Mouse (Mus musculus) heart, embryonic 11.5 days (tissue): ENCODE results near the gene Atf3. TPM values are rescaled to one million over a fixed set of nuclear protein-coding genes. Genes with fewer than 3 reads are reported as not detected.

Experiments used
- ATAC-seq: fragments of 200-750 bp; cut with Nextera tagmentation; replicated peaks from 2 replicates; pipeline ENCODE4 v1.8.0; 2017; ENCODE audit warnings: moderate library complexity; ENCODE audit not compliant: insufficient number of reproducible peaks, low FRiP score, low TSS enrichment
- H3K27ac ChIP-seq: fragments of 300-500 bp; sonication (generic); 2 replicates; pipeline ENCODE4 v1.5.1; 2014; ENCODE audit warnings: mild to moderate bottlenecking, low read depth, low read length
- H3K27me3 ChIP-seq: fragments of 300-500 bp; sonication (generic); 2 replicates; pipeline ENCODE4 v1.6.1; 2014; ENCODE audit warnings: mild to moderate bottlenecking, low read length, mixed read lengths; ENCODE audit not compliant: control insufficient read depth, insufficient read depth
- H3K36me3 ChIP-seq: fragments of 300-500 bp; sonication (generic); 2 replicates; pipeline ENCODE4 v1.6.1; 2014; ENCODE audit warnings: mild to moderate bottlenecking, low read length, moderate library complexity, mixed read lengths; ENCODE audit not compliant: control insufficient read depth, insufficient read depth
- H3K4me1 ChIP-seq: fragments of 300-500 bp; sonication (generic); 2 replicates; pipeline ENCODE4 v1.6.1; 2014; ENCODE audit warnings: low read length; ENCODE audit not compliant: control insufficient read depth, insufficient read depth
- H3K4me2 ChIP-seq: fragments of 300-500 bp; sonication (generic); 2 replicates; pipeline ENCODE4 v1.6.1; 2014; ENCODE audit warnings: mild to moderate bottlenecking, moderate library complexity
- H3K4me3 ChIP-seq: fragments of 300-500 bp; sonication (generic); 2 replicates; pipeline ENCODE4 v1.5.1; 2014; ENCODE audit warnings: low read depth, low read length
- H3K9ac ChIP-seq: fragments of 300-500 bp; sonication (generic); 2 replicates; pipeline ENCODE4 v1.6.1; 2014; ENCODE audit warnings: mild to moderate bottlenecking, low read depth, low read length, moderate library complexity
- H3K9me3 ChIP-seq: fragments of 300-500 bp; sonication (generic); replicated peaks from 2 replicates; pipeline ENCODE4 v1.6.1; 2016; ENCODE audit warnings: low read length; ENCODE audit not compliant: control insufficient read depth
- WGBS: fragments of 180-500 bp; shearing (Covaris S2); extraction: QIAGEN DNeasy Blood & Tissue Kit; methylation state at CpG from one replicate; pipeline ENCODE4 v1.1.7; 2014; ENCODE audit not compliant: insufficient replicate concordance; 5-methylcytosine and 5-hydroxymethylcytosine counted together
- polyA plus RNA-seq: library from polyadenylated mRNA; unstranded; fragments of >200 nt; fragmentation: Nextera tagmentation; extraction: Ambion mirVana; gene quantifications from 2 replicates; pipeline ENCODE4 v1.2.1, GENCODE M21; 2014

Gene Atf3
- polyA plus RNA-seq, 1 experiment from 2014 or later: 13.7 TPM

DNA sequence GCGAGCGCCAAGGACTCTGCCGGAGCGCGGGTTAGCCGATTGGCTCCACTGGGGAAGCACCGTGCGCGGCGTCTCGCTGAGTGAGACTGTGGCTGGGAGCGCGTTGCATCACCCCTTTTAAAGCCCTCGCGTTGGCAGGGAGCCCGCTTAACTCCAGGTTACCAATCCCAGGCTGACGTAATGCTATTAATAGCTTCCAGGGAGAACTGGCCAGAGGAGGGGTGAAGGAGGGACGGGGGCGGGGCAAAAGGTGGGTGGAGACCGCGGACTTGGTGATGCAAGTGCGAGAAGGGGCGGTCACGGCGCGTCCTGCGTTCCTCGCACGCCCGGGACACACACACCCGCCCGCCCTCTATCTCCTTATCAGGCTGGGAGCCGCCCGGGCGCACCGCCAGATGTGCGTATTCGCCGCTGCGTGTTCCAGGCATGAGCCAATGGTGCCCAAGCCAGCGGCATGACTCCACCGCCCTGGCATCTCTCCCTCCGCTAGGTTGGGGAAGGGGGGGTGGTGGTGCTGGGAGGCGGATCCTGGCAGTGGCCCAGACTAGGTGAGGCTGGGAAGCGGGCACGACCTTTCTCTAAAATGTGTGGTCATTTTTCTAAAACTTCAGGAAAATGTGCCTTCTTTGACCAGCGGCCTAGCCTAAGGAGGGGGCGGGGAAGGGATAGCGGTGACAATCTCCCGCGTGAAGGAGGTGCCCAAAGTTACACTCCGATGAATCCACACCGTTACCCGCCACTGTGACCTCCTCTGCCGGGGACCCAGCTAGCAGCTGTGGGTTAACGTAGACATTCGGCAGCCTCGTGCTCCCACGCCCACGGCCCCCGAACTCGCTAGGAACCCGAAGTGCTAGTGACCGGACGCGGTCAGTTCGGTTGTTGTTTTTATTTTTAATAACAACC lies 34.4 kb downstream of the Atf3 start:
- H3K4me3 ChIP-seq: peak overlapping the region; percentile 66
- H3K4me1 ChIP-seq: peaks cover 49% of the 10 kb centered on the region
- peak overlapping the region; percentile 83 for H3K27ac ChIP-seq
- H3K9me3 ChIP-seq: no peaks in the 10 kb centered on the region
- peak; percentile 86 for ATAC-seq
- under 1% methylated on average over 63 of the region's 67 CpGs for WGBS
- H3K27me3 ChIP-seq: peaks cover 13% of the 10 kb centered on the region
- peak overlapping the region; percentile 97 for H3K4me2 ChIP-seq
- no peaks in the 10 kb centered on the region for H3K36me3 ChIP-seq
- H3K9ac ChIP-seq: peak overlapping the region; percentile 83

DNA sequence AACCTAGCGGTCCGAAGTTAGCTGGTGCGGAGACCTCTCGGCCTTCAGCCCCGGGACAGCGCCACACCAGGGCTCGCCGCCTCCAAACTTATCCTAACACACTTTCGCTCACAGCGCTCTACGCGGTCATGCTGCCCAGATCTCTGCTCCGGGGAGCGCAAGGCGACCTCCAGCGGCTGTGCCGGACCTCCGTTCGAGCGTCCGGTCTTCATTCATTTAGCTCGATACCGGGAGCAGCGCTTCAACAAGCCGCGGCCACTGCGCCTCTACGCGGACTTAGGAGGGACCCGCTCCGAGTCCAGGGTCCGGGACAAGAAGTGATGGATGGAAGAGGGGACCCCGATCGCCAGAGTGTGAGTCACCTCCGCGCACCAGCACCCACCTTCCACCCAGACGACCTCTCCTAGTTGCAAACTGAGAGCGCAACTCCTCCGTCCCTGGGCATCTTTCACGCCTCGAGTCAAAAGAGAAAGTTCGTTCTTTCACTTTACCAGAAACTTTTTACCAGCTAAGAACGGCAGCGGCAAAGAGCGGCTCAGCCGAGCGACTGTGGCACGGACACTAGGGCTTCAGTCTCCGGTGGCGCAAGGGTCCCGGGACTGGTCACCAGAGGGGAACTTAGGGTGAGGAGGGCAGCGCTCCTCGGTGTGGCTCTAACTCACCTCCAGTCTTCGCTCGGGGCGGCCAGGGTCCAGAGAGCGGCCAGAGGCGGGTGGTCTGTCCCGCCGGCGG lies 35.2 kb downstream of the Atf3 start:
- H3K4me2 ChIP-seq: peak overlapping the region; percentile 97
- peak overlapping the region; percentile 66 for H3K4me3 ChIP-seq
- H3K9ac ChIP-seq: peak overlapping the region; percentile 83
- no peaks in the 10 kb centered on the region for H3K36me3 ChIP-seq
- peaks cover 54% of the 10 kb centered on the region for H3K4me1 ChIP-seq
- WGBS: under 1% methylated on average over 61 of the region's 61 CpGs
- ATAC-seq: peak; percentile 35; the same call in 1 of the 2 replicates
- H3K27ac ChIP-seq: peak overlapping the region; percentile 83
- H3K27me3 ChIP-seq: peaks cover 9% of the 10 kb centered on the region; the same call in 1 of the 2 replicates
- no peaks in the 10 kb centered on the region for H3K9me3 ChIP-seq

DNA sequence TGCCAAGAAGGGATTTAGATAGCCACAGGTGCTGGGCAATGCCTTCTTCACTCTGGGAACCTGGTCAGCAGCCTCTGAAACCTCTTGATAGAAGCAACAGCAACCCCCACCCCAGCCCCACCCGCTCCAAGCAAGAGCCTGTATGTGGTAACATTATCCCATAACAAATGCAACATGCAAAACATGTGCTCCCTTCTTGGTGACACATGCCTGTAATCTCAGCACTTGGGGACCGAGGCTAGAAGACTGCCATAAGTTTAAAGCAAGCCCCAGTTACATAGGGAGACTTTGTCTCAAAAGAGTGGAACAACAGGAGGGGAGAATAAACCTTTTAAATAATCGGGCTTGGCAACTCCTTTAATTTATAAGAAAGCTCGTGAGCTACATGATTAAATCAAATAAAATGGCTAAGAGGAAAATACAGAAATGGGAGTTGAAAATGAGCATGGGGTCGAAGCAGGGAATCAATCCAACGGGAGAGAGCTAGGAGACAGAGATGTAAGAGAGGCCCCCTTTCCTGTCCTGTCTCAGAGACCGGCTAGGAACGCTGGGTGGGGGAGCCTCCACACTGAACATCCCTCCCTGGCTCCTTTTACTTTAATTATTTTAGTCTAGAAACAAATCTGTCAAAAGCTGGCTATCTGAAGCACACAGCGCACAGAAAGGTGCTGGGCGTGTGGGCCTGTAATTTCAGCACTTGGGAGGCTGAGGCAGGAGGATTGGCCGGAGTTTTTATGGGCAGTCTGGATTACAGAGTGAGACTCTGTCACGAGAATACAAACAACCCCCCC lies 36.2 kb downstream of the Atf3 start:
- Histone ChIP-seq H3K4me3 (peak overlapping the region; percentile 66), H3K9ac (0 out of 2 replicates have a peak overlapping the region, but pooled peaks have one; percentile 83), H3K9me3 (no peaks in the 10 kb centered on the region), H3K27me3 (peaks cover 9% of the 10 kb centered on the region; the same call in 1 of the 2 replicates), H3K36me3 (no peaks in the 10 kb centered on the region), H3K4me1 (peaks cover 52% of the 10 kb centered on the region), H3K27ac (peak overlapping the region; percentile 83; the same call in 1 of the 2 replicates), H3K4me2 (peak overlapping the region; percentile 97)
- no peak for ATAC-seq
- WGBS: 40% methylated on average over 12 of the region's 12 CpGs

DNA sequence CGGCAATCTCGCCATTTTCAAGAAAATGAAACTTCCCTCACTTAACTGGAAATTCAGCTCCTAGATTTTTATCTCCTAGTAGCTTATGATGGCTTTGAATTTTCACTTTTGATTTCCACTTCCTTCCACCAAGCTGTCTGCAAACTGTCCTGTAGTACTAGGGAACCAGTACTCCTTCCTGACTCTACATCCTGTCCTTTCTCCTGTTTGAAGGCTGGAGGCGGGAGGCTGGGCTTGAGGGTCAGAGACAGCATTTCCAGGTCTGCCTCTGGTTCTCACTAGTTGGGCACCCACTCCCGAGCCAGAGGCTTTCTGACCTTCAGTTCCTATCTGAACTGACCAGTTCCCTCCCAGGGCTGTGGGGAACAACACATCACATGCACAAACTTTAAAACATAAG lies 37.4 kb downstream of the Atf3 start:
- no peak for ATAC-seq
- Histone ChIP-seq H3K9me3 (no peaks in the 10 kb centered on the region), H3K36me3 (no peaks in the 10 kb centered on the region), H3K4me3 (no peak overlapping the region), H3K4me2 (peak overlapping the region; percentile 20), H3K27me3 (peaks cover 9% of the 10 kb centered on the region; the same call in 1 of the 2 replicates), H3K4me1 (peaks cover 43% of the 10 kb centered on the region), H3K27ac (no peak overlapping the region), H3K9ac (no peak overlapping the region)
- WGBS: 54% methylated on average over 4 of the region's 4 CpGs

DNA sequence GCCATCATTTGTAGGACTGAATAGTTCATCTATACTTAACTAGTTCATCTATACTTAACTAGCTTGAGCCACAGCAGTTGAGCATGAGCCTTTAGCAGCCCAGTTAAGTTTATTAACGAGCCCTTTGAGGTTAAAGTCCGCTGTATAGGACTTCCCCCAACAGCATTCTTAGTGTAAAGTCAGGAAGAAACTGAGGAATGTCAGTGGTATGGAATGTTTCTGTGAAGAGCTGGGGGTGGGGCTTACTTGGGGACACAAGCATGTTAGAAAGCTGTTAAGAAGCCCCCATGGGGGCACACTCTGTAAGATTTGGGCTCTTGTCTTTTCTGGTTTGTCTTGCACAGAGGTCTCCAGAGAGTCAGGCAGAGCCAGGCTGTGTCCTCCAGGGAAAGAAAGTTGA lies 38.0 kb downstream of the Atf3 start:
- peak overlapping the region; percentile 20 for H3K4me2 ChIP-seq
- H3K4me3 ChIP-seq: no peak overlapping the region
- ATAC-seq: no peak
- no peak overlapping the region; the same call in 1 of the 2 replicates for H3K27ac ChIP-seq
- no peak overlapping the region for H3K9ac ChIP-seq
- peaks cover 38% of the 10 kb centered on the region for H3K4me1 ChIP-seq
- WGBS: 27% methylated on average over 2 of the region's 2 CpGs
- no peaks in the 10 kb centered on the region for H3K36me3 ChIP-seq
- no peaks in the 10 kb centered on the region for H3K9me3 ChIP-seq
- peaks cover 7% of the 10 kb centered on the region; the same call in 1 of the 2 replicates for H3K27me3 ChIP-seq

DNA sequence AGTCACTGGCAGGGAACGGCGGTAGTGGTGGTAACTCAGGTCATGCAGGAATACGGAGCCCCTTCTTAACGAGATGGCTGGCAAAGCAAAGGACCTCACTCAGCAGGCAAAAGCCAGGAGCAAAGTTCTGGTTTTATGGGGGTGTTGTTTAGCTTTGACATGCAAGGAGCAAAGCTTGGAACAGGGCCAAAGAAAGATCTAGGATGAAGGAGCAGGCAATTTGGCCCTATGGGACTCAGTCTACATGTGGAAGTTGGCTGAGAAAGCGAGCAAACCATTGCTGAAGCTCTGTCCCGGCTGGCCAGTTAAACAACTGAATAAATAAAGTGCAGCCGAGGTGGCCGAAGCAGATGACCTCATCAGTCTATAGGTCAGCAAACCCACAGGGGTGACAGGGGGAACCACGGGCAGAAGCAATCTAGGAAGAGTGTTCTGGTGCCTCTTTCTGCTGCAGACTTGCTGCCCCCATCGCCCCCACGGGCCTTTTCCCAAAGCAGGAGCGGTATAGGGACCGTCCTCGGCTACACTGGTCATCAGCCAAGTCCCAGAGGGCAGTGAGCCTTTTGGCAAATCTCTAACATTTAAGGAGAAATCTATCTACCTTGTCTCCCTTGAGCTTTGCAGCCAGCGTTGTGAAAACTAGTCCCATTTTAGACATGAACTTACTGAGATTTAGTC lies 39.2 kb downstream of the Atf3 start:
- Histone ChIP-seq H3K27ac (no peak overlapping the region), H3K4me3 (no peak overlapping the region), H3K9me3 (no peaks in the 10 kb centered on the region), H3K27me3 (no peaks in the 10 kb centered on the region), H3K9ac (no peak overlapping the region), H3K4me2 (peak overlapping the region; percentile 0; the same call in 1 of the 2 replicates), H3K36me3 (peaks cover 2% of the 10 kb centered on the region; the same call in 1 of the 2 replicates), H3K4me1 (peaks cover 32% of the 10 kb centered on the region)
- WGBS: 38% methylated on average over 15 of the region's 15 CpGs
- no peak for ATAC-seq

DNA sequence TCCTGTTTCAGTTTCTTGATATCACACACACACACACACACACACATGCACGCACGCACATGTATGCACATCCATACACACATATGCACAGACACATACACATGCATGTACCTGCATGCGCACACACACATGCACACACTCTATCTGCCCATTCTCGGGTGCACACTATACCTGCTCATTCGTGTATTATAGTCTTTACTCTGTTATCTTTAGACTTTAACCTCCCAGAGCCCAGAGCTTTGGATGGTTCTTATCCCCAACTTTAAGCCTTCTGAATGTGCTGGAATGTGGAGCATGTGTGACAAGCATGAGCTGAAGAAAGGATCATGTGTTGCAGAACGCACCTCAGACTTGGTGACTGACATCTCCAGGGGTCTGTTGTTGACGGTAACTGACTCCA lies 41.0 kb downstream of the Atf3 start:
- no peaks in the 10 kb centered on the region for H3K9me3 ChIP-seq
- no peak overlapping the region for H3K27ac ChIP-seq
- ATAC-seq: no peak
- H3K4me2 ChIP-seq: no peak overlapping the region
- no peak overlapping the region for H3K4me3 ChIP-seq
- peaks cover 32% of the 10 kb centered on the region for H3K4me1 ChIP-seq
- H3K9ac ChIP-seq: no peak overlapping the region
- H3K36me3 ChIP-seq: peaks cover 2% of the 10 kb centered on the region; the same call in 1 of the 2 replicates
- 58% methylated on average over 7 of the region's 7 CpGs for WGBS
- H3K27me3 ChIP-seq: no peaks in the 10 kb centered on the region
